Mouse (Mus musculus) heart, embryonic 10.5 days (tissue): ENCODE measurements at regions not wholly inside any gene's neighbourhood (a gene's known extent, or its start where the extent isn't known, plus 50 kb on each side); places are given as distances from the start of the nearest gene placed in this dataset.

Experiments
- DNase-seq: peaks from one replicate; pipeline ENCODE4 v3.0.0-alpha.2; 2017; ENCODE audit warnings: low spot score
- H3K27ac ChIP-seq: fragments of 300-500 bp; sonication (generic); 2 replicates; pipeline ENCODE4 v1.5.1; 2016; ENCODE audit warnings: mild to moderate bottlenecking
- H3K27me3 ChIP-seq: fragments of 300-500 bp; sonication (generic); 2 replicates; pipeline ENCODE4 v1.6.1; 2016; ENCODE audit warnings: mild to moderate bottlenecking; ENCODE audit not compliant: poor library complexity, insufficient read depth, severe bottlenecking
- H3K36me3 ChIP-seq: fragments of 300-500 bp; sonication (generic); 2 replicates; pipeline ENCODE4 v1.6.1; 2016; ENCODE audit warnings: mild to moderate bottlenecking, moderate library complexity
- H3K4me1 ChIP-seq: fragments of 300-500 bp; sonication (generic); 2 replicates; pipeline ENCODE4 v1.6.1; 2016; ENCODE audit warnings: mild to moderate bottlenecking
- H3K4me3 ChIP-seq: fragments of 300-500 bp; sonication (generic); 2 replicates; pipeline ENCODE4 v1.5.1; 2016; ENCODE audit warnings: mild to moderate bottlenecking, moderate library complexity
- H3K9me3 ChIP-seq: fragments of 300-500 bp; sonication (generic); 2 replicates; pipeline ENCODE4 v1.6.1; 2016; ENCODE audit warnings: mild to moderate bottlenecking, moderate library complexity
- WGBS: fragments of 180-500 bp; shearing (Covaris S2); methylation state at CpG from one replicate; pipeline ENCODE4 v1.1.7; 2016; 5-methylcytosine and 5-hydroxymethylcytosine counted together

DNA sequence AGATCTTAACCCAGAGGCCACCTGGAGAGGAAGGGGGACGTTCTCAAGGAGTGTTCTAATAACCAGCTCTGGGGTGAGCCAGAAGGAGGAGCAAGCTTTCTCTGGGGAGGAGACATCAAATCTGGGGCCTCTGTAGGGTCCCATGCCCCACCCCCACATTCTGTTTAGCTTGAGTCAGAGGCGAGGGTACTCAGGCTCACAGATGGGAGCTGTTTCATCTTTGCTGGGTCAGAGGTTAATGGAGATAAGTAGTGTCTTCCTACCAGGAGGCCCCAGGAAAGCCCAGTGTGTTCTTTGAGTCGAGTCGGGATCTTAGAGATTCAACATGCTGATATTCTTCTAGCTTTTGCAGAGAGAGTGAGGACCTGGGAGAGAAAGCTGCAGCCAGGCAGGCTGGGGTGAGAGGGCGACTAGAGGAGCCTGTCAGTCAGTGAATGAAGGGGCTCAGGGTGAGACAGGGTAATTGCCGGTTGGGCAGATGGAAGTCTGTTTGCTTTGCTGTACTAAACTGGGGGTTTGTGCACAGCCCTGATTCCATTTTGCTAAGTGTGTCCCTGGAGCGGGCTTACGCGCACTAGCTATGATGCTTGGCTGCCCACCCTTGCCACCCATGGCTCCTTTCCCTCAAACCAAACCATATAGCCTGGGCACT, 124.0 kb downstream of the Dact1 start:
- no peak overlapping the region for H3K4me3 ChIP-seq
- no peak for DNase-seq
- 0 out of 2 replicates have a peak, but pooled peaks cover 3% of the 10 kb centered on the region for H3K27me3 ChIP-seq
- H3K27ac ChIP-seq: peak overlapping the region; percentile 52; the same call in 1 of the 2 replicates
- no peaks in the 10 kb centered on the region for H3K36me3 ChIP-seq
- H3K4me1 ChIP-seq: peaks cover 48% of the 10 kb centered on the region
- 31% methylated on average over 9 of the region's 9 CpGs for WGBS
- H3K9me3 ChIP-seq: no peaks in the 10 kb centered on the region

DNA sequence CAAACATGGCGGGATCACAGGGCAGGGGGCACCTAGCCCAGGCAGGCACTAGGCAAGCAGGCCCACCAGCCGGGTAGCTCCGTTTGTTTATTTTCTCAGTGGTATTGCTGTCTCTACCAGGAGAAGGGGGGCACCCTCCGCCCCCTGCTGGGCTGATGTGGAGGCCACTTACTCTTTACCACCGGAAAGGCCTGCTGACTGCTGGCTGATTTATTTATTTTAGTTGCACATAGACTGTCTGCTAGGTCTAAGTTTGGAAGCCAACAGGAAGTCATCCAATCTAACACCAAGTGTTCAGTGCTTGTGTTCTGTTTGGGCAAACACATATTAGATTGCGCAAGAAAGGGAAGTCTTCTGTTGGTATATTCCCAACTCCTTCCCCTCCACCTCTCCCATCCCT, 128.6 kb downstream of the Dact1 start:
- peaks cover 45% of the 10 kb centered on the region for H3K4me1 ChIP-seq
- peaks cover 1% of the 10 kb centered on the region; the same call in 1 of the 2 replicates for H3K27me3 ChIP-seq
- H3K9me3 ChIP-seq: no peaks in the 10 kb centered on the region
- no peaks in the 10 kb centered on the region for H3K36me3 ChIP-seq
- 30% methylated on average over 6 of the region's 6 CpGs for WGBS
- H3K27ac ChIP-seq: peak overlapping the region; percentile 31; the same call in 1 of the 2 replicates
- no peak overlapping the region for H3K4me3 ChIP-seq
- DNase-seq: no peak

DNA sequence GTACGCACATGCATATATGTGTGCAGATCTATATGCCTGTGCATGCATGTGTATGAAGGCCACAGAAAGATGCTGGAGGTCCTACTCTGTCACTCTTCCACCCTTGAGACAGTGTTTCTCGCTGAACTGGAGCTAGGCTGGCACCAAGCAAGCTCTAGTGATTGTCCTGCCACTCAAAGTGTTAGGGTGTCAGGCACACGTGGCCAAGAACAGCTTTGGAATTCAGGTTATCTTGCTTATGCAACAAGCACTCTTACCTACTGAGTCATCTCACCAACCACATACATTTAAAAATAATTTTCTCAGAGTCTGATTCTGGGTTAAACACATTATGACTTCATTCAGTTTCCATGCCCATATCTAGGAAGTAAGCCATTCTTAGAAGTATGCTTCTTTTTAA, 131.2 kb downstream of the Dact1 start:
- H3K4me1 ChIP-seq: peaks cover 26% of the 10 kb centered on the region
- H3K27ac ChIP-seq: no peak overlapping the region
- no peak for DNase-seq
- WGBS: 55% methylated on average over 3 of the region's 3 CpGs
- H3K27me3 ChIP-seq: peaks cover 4% of the 10 kb centered on the region; the same call in 1 of the 2 replicates
- H3K36me3 ChIP-seq: no peaks in the 10 kb centered on the region
- no peak overlapping the region for H3K4me3 ChIP-seq
- no peaks in the 10 kb centered on the region for H3K9me3 ChIP-seq

DNA sequence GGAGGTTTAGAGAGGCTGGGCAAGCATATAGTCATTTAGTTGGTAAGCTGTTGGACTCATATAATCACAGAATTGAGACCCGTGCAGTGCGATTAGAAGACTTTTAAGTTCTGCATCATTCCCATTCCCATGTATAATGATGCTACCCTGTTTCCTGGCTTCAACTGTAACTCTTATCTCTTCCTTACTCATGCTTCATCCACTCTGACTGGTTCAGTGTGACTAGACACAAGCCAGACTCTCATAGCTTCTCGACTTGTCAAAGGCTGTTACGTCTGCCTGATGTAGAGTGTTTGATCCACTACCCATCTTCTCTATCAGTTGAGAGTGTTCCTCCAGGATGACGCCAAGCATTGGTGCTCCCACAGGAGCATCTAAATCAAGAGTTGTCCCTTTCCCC, 131.6 kb downstream of the Dact1 start:
- H3K27me3 ChIP-seq: peaks cover 4% of the 10 kb centered on the region; the same call in 1 of the 2 replicates

DNA sequence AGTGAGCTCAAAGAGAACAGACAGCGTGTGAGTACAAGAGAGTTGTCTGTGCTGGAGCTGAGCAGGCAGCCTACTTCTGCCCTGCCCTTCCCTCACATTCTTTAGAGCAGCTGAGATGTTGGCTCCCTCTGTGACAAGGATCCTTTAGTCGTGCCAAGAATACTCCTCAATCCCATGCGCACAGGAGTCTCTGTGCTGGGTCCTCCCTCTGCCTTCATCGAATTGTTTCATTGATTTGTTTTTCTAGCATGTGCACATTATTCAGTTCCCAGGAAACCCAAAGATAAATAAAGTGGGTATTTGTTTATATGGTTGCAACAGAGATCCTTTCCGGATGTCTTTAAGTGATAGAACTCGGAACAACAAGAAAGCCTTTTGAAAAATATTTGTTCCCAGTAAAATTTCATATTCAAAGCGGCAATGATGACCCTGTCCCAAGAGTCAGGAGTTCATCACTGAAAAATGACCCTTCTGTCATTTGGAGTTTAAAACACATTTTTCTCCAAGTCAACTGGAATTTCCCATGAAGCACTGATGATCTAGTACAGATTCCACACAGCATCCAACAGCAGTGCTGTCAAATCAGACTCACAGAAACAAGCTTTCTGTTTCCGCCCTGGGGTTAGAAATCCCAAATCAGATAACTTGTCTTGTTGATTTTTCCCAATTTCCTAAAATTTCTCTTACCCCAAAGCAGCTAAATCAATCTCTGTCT, 136.7 kb downstream of the Dact1 start:
- H3K27ac ChIP-seq: no peak overlapping the region
- no peak for DNase-seq
- 68% methylated on average over 8 of the region's 8 CpGs for WGBS

More for the DNA sequence above, 131.6 kb downstream of the Dact1 start:
- no peak for DNase-seq
- no peaks in the 10 kb centered on the region for H3K36me3 ChIP-seq
- no peak overlapping the region for H3K4me3 ChIP-seq
- peaks cover 27% of the 10 kb centered on the region for H3K4me1 ChIP-seq
- H3K27ac ChIP-seq: no peak overlapping the region
- 41% methylated on average over 5 of the region's 5 CpGs for WGBS
- no peaks in the 10 kb centered on the region for H3K9me3 ChIP-seq

DNA sequence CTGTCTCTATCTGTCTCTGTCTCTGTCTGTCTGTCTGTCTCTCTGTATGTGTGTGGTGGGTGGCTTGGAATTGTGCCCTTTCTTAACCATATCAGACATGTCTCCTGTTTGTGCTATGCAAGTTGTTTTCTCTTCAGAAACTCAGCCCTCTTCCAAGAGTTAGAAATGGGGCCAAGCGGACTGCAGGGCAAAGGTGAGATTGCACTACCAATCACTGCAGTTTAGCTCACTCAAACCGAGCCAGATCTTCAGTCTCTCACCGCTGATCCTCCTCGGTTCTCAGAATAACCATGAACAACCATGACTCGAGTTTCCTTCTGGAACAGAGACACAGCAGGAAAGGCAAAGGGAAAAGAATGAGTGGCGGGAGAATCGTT, 137.2 kb downstream of the Dact1 start:
- peaks cover 4% of the 10 kb centered on the region; the same call in 1 of the 2 replicates for H3K27me3 ChIP-seq
- no peak for DNase-seq
- H3K36me3 ChIP-seq: no peaks in the 10 kb centered on the region
- WGBS: 47% methylated on average over 7 of the region's 7 CpGs
- H3K4me1 ChIP-seq: peaks cover 24% of the 10 kb centered on the region
- no peaks in the 10 kb centered on the region for H3K9me3 ChIP-seq
- H3K4me3 ChIP-seq: no peak overlapping the region
- H3K27ac ChIP-seq: no peak overlapping the region

More for the DNA sequence above, 136.7 kb downstream of the Dact1 start:
- H3K36me3 ChIP-seq: no peaks in the 10 kb centered on the region
- no peaks in the 10 kb centered on the region for H3K9me3 ChIP-seq
- H3K27me3 ChIP-seq: peaks cover 4% of the 10 kb centered on the region; the same call in 1 of the 2 replicates
- H3K4me3 ChIP-seq: no peak overlapping the region
- peaks cover 29% of the 10 kb centered on the region for H3K4me1 ChIP-seq

DNA sequence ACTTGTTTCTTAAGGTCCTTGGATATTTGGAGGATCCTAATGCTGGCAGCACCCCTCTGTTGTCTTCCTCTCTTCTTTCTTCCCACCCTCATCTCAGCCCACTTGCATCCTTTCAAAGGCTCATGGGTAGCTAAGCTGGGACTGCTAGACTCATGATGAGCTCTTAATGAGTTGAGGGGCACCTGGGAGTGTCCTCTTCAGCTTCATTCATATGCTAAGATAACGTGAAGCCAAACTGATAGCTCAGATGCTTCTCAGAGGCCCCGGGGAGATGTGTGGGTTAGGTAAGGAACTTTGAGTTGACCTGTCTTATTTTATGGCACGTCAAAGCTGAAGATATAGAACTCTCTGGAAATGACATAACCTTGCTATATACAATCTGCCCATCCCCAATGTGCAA, 139.3 kb downstream of the Dact1 start:
- no peaks in the 10 kb centered on the region for H3K27me3 ChIP-seq

DNA sequence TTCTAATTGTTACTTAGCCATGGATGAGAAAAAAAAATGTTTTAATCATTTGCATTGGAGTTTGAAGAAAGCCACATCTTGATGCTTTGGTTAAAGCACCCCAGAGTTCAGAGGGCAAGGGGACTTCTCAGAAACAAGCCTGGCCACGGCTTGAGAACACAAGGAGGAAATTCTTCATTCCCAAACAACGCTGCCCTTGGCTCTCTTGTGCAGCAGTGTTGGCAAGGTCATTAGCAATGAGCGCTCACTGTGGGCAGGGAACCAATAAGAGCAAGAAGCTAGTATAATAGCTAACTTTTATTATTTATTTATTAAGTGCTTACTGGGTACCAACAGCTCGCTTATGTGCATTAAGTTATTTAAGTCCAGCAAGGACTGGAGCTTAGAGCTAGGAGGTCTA, 140.4 kb downstream of the Dact1 start:
- Histone ChIP-seq H3K27ac (peak overlapping the region; percentile 42; the same call in 1 of the 2 replicates), H3K27me3 (no peaks in the 10 kb centered on the region), H3K36me3 (no peaks in the 10 kb centered on the region), H3K4me3 (no peak overlapping the region), H3K9me3 (no peaks in the 10 kb centered on the region), H3K4me1 (peaks cover 24% of the 10 kb centered on the region)
- DNase-seq: no peak
- WGBS: 62% methylated on average over 4 of the region's 4 CpGs

More for the DNA sequence above, 139.3 kb downstream of the Dact1 start:
- Histone ChIP-seq H3K4me3 (no peak overlapping the region), H3K36me3 (no peaks in the 10 kb centered on the region), H3K9me3 (no peaks in the 10 kb centered on the region), H3K4me1 (peaks cover 24% of the 10 kb centered on the region), H3K27ac (no peak overlapping the region)
- 55% methylated on average over 3 of the region's 3 CpGs for WGBS
- DNase-seq: no peak

DNA sequence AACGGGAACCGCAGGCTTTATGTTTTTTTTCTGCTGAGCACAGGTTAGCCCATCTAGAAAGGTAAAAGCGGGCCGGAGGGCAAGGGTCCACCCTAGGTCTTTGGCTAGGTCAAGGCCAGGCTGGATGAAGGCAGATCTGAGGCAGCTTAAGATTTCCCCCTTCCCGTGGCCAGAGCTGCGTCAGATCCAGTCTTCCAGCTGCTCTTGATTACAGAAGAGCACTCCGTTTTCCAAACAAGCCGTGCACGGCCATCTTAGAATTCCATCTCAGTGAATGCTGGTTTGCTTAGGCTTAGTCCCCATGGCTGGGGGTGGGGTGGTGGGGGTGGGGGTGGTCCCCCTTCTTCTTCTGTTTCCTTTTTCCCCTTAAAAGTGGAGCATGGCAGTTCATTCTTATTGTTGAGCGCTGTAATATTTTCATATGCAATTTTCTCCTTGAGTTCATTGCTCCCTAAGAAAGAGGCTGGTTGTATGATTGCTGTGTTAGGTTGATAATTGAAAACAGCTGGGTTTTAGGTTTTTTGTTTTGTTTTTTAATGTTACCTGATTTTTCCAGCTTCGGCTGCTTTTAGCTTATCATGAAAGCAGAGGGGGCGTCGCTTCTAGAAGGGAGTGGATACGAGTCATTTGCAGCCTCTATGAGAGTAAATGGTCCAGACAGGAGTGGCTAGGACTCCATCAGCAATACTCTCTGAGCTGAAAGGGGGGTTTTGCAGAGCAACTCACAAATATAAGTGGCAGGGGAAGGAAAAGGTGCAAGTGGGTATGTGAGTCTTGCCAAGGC, 141.2 kb downstream of the Dact1 start:
- DNase-seq: no peak
- Histone ChIP-seq H3K27ac (peak overlapping the region; percentile 42), H3K4me1 (peaks cover 24% of the 10 kb centered on the region), H3K9me3 (no peaks in the 10 kb centered on the region), H3K4me3 (no peak overlapping the region), H3K27me3 (no peaks in the 10 kb centered on the region), H3K36me3 (no peaks in the 10 kb centered on the region)
- 65% methylated on average over 14 of the region's 14 CpGs for WGBS

DNA sequence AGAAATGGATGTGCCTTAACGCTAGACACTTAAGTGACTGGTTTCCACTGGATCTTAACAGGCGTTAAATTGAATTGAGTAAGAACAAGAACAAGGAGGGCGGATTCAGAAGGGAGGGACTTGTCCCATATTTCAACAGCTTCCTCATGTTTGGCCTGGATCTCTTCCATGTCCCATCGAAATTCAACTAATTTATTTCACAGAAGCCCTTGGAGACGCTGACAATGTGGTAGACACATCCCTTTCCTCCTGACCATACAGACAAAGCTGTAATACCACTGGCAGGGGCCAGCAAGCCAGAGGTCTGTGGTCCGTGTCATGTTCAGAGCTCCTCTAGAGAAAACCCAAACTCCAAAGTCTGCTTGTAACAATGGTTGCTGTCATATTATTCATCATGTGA, 147.2 kb downstream of the Dact1 start:
- no peak for DNase-seq
- Histone ChIP-seq H3K27me3 (no peaks in the 10 kb centered on the region; the same call in 1 of the 2 replicates), H3K36me3 (no peaks in the 10 kb centered on the region), H3K4me3 (no peak overlapping the region), H3K27ac (no peak overlapping the region), H3K4me1 (no peaks in the 10 kb centered on the region), H3K9me3 (no peaks in the 10 kb centered on the region)
- WGBS: 87% methylated on average over 6 of the region's 6 CpGs

DNA sequence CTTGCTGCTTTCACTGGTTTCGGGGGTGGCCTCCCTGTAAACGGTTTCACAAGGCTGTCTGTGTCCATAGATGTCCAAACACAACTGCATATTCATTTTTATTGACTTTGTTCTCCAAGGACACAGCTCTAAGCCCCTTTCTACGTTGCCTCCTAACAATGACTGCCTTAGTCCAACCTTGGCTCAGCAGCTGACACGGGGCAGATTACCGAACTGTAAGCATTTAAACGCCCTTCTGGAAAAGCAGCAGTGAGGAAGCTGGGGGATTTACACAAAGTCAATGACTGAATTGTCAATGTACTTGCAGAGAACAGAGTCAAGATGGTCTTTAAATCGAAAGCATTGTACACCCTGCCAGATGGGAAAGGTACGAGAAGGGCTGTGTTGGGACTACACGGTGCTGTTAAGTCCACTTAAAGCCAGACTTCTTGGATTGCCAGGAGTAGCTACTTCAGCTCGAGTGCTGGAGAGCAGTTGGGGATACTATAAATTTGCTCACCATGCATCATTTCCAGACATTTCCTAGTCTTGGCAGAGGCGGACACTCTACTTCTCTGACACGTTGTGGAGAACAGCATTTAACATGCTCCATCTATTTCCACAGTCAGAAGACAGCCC, 149.0 kb downstream of the Dact1 start:
- Histone ChIP-seq H3K4me1 (no peaks in the 10 kb centered on the region), H3K9me3 (no peaks in the 10 kb centered on the region), H3K4me3 (no peak overlapping the region), H3K27ac (no peak overlapping the region), H3K36me3 (no peaks in the 10 kb centered on the region), H3K27me3 (no peaks in the 10 kb centered on the region; the same call in 1 of the 2 replicates)
- WGBS: 67% methylated on average over 12 of the region's 12 CpGs
- DNase-seq: peak; percentile 36

DNA sequence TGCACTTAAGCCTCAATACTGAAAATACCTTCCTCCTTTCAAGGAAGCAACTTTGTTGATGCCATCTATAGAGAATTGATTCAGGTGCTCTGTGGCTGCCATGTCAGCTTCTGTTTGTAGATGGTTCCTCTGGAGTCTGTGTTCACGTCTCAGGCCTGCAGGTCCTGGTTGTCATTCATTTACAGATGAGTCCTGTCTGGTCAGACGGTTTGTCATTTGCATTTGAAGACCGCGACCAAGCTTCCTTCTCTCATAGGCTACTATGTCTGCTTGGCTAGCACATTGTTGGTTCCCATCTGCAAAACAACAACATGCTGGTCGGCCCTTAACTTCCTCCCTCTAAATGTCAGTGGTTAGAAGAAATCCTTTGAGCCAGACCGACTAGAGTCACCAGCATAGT, 151.0 kb downstream of the Dact1 start:
- H3K27me3 ChIP-seq: no peaks in the 10 kb centered on the region; the same call in 1 of the 2 replicates
- no peaks in the 10 kb centered on the region for H3K4me1 ChIP-seq
- no peaks in the 10 kb centered on the region for H3K36me3 ChIP-seq
- no peaks in the 10 kb centered on the region for H3K9me3 ChIP-seq
- DNase-seq: peak; percentile 63
- H3K27ac ChIP-seq: no peak overlapping the region
- 64% methylated on average over 6 of the region's 6 CpGs for WGBS
- no peak overlapping the region for H3K4me3 ChIP-seq
